Mouse (Mus musculus): Measurements from ENCODE around the gene BC051142. TPM values are rescaled to one million over a fixed set of nuclear protein-coding genes. Genes with fewer than 3 reads are reported as not detected.
"Not testable (repeated sequence)": the region's sequence is repeated elsewhere in the genome, so short reads cannot be mapped to it uniquely, and the experiment has no call there.

BC051142 gene
- total and polyA plus RNA-seq, 2 experiments from 2014 or later = 5.5 to 9.0 TPM

- H3K9me3 ChIP-seq (ENCODE audit: low read length) = no peaks in the 10 kb centered on the region
- no peak overlapping the region for H3K4me3 ChIP-seq (ENCODE audit: low read depth, low read length)
- H3K4me1 ChIP-seq (ENCODE audit: insufficient read depth) = no peaks in the 10 kb centered on the region
- ATAC-seq (no peak), DNase-seq (no peak)
- no peak for TF ChIP-seq CTCF (IDR thresholded peaks at IDR 0.05; ENCODE audit: low read depth)
- H3K27ac ChIP-seq (ENCODE audit: low read depth, low read length) = no peak overlapping the region
- H3K36me3 ChIP-seq (ENCODE audit: insufficient read depth) = no peaks in the 10 kb centered on the region
- no peak overlapping the region for H3K4me2 ChIP-seq (ENCODE audit: low read depth)
- 87% methylated on average over 3 of the region's 3 CpGs for WGBS
- H3K27me3 ChIP-seq (ENCODE audit: insufficient read depth, low read length) = no peaks in the 10 kb centered on the region
- H3K9ac ChIP-seq = no peak overlapping the region
Observed at GRCm38 (mm10) chr17:34475060-34475459, 76.4 kb downstream of the BC051142 start.

- Histone ChIP-seq H3K9ac (no peak overlapping the region), H3K36me3 (ENCODE audit: insufficient read depth) (no peaks in the 10 kb centered on the region), H3K27me3 (ENCODE audit: insufficient read depth, low read length) (no peaks in the 10 kb centered on the region), H3K4me2 (ENCODE audit: low read depth) (no peak overlapping the region), H3K9me3 (ENCODE audit: low read length) (no peaks in the 10 kb centered on the region), H3K4me1 (ENCODE audit: insufficient read depth) (no peaks in the 10 kb centered on the region), H3K4me3 (ENCODE audit: low read depth, low read length) (no peak overlapping the region), H3K27ac (ENCODE audit: low read depth, low read length) (no peak overlapping the region)
- 80% methylated on average over 1 of the region's 2 CpGs for WGBS
- no peak for DNase-seq
- TF ChIP-seq CTCF (IDR thresholded peaks at IDR 0.05; ENCODE audit: low read depth) = no peak
- ATAC-seq = no peak
Observed at GRCm38 (mm10) chr17:34476427-34476826, 77.8 kb downstream of the BC051142 start.

GRCm38 (mm10) chr17:34477238-34478013 is 78.8 kb downstream of the BC051142 start, which contains the start of gene Btnl4:
Gene Btnl4 (minus strand): TSS chr17:34477318.
- H3K4me3 ChIP-seq (ENCODE audit: low read depth, low read length); ATAC-seq; H3K36me3 ChIP-seq (ENCODE audit: insufficient read depth); H3K9ac ChIP-seq; H3K27ac ChIP-seq (ENCODE audit: low read depth, low read length); H3K27me3 ChIP-seq (ENCODE audit: insufficient read depth, low read length); H3K9me3 ChIP-seq (ENCODE audit: low read length); DNase-seq; H3K4me1 ChIP-seq (ENCODE audit: insufficient read depth); H3K4me2 ChIP-seq (ENCODE audit: low read depth): not testable (repeated sequence)
- WGBS = 80% methylated on average over 4 of the region's 5 CpGs

- Histone ChIP-seq H3K27ac (ENCODE audit: low read depth, low read length) (no peak overlapping the region), H3K4me2 (ENCODE audit: low read depth) (no peak overlapping the region), H3K36me3 (ENCODE audit: insufficient read depth) (no peaks in the 10 kb centered on the region), H3K4me3 (ENCODE audit: low read depth, low read length) (no peak overlapping the region), H3K4me1 (ENCODE audit: insufficient read depth) (no peaks in the 10 kb centered on the region), H3K9me3 (ENCODE audit: low read length) (no peaks in the 10 kb centered on the region), H3K9ac (no peak overlapping the region), H3K27me3 (ENCODE audit: insufficient read depth, low read length) (no peaks in the 10 kb centered on the region)
- TF ChIP-seq CTCF (IDR thresholded peaks at IDR 0.05; ENCODE audit: low read depth) = no peak
- ATAC-seq = no peak
- DNase-seq = no peak
Observed at GRCm38 (mm10) chr17:34492796-34493195, 94.2 kb downstream of the BC051142 start.

GRCm38 (mm10) chr17:34495156-34495555 is 96.5 kb downstream of the BC051142 start:
- H3K27me3 ChIP-seq (ENCODE audit: insufficient read depth, low read length); H3K4me3 ChIP-seq (ENCODE audit: low read depth, low read length); H3K4me1 ChIP-seq (ENCODE audit: insufficient read depth); DNase-seq; H3K4me2 ChIP-seq (ENCODE audit: low read depth); H3K9me3 ChIP-seq (ENCODE audit: low read length); ATAC-seq; H3K9ac ChIP-seq; H3K27ac ChIP-seq (ENCODE audit: low read depth, low read length); H3K36me3 ChIP-seq (ENCODE audit: insufficient read depth): not testable (repeated sequence)
- 94% methylated on average over 2 of the region's 2 CpGs for WGBS

- no peaks in the 10 kb centered on the region for H3K9me3 ChIP-seq (ENCODE audit: low read length)
- no peak for TF ChIP-seq CTCF (IDR thresholded peaks at IDR 0.05; ENCODE audit: low read depth)
- H3K4me1 ChIP-seq (ENCODE audit: insufficient read depth) = no peaks in the 10 kb centered on the region
- DNase-seq (no peak), ATAC-seq (no peak)
- H3K27ac ChIP-seq (ENCODE audit: low read depth, low read length) = no peak overlapping the region
- H3K4me2 ChIP-seq (ENCODE audit: low read depth) = no peak overlapping the region
- H3K9ac ChIP-seq = no peak overlapping the region
- H3K36me3 ChIP-seq (ENCODE audit: insufficient read depth) = no peaks in the 10 kb centered on the region
- no peak overlapping the region for H3K4me3 ChIP-seq (ENCODE audit: low read depth, low read length)
- WGBS = 62% methylated on average over 2 of the region's 2 CpGs
- no peaks in the 10 kb centered on the region for H3K27me3 ChIP-seq (ENCODE audit: insufficient read depth, low read length)
Observed at GRCm38 (mm10) chr17:34496539-34496938, 97.9 kb downstream of the BC051142 start.

GRCm38 (mm10) chr17:34497319-34497718 is 98.7 kb downstream of the BC051142 start:
- H3K27me3 ChIP-seq (ENCODE audit: insufficient read depth, low read length); H3K4me3 ChIP-seq (ENCODE audit: low read depth, low read length); H3K9ac ChIP-seq; H3K4me1 ChIP-seq (ENCODE audit: insufficient read depth); H3K9me3 ChIP-seq (ENCODE audit: low read length); ATAC-seq; H3K36me3 ChIP-seq (ENCODE audit: insufficient read depth); DNase-seq; H3K4me2 ChIP-seq (ENCODE audit: low read depth); H3K27ac ChIP-seq (ENCODE audit: low read depth, low read length): not testable (repeated sequence)
- WGBS = 85% methylated on average over 3 of the region's 3 CpGs

- H3K36me3 ChIP-seq (ENCODE audit: insufficient read depth); H3K27ac ChIP-seq (ENCODE audit: low read depth, low read length); ATAC-seq; H3K9ac ChIP-seq; H3K27me3 ChIP-seq (ENCODE audit: insufficient read depth, low read length); H3K4me2 ChIP-seq (ENCODE audit: low read depth); H3K9me3 ChIP-seq (ENCODE audit: low read length); H3K4me1 ChIP-seq (ENCODE audit: insufficient read depth); H3K4me3 ChIP-seq (ENCODE audit: low read depth, low read length); DNase-seq: not testable (repeated sequence)
- WGBS = 84% methylated on average over 1 of the region's 4 CpGs
Observed at GRCm38 (mm10) chr17:34497726-34498125, 99.1 kb downstream of the BC051142 start.

Data from forebrain, postnatal 0 days (tissue).